Mouse (Mus musculus): ENCODE results near the gene Adam19. TPM values are rescaled to one million over a fixed set of nuclear protein-coding genes. Genes with fewer than 3 reads are reported as not detected.

Gene Adam19
- total RNA-seq, 2 experiments from 2014 or later, result 115 to 153 TPM

- DNase-seq, result no peak
- intact Hi-C loops (cut with DNase I), result loop anchor here (5.0 kb wide), 1 partner anchor 34 kb away; the partner anchor contains the start of gene Adam19
Measured at GRCm38 (mm10) chr11:46090951-46091667, 35.3 kb downstream of the Adam19 start.

GRCm38 (mm10) chr11:46092121-46092520 is 36.3 kb downstream of the Adam19 start:
- DNase-seq, result peak; percentile 60 to 67
- intact Hi-C loops (cut with DNase I), result loop anchor here (5.0 kb wide), 1 partner anchor 35 kb away; the partner anchor contains the start of gene Adam19

- peak; percentile 76 for DNase-seq
- intact Hi-C loops (cut with DNase I), result no loop called here
Measured at GRCm38 (mm10) chr11:46095477-46096264, 39.9 kb downstream of the Adam19 start.

GRCm38 (mm10) chr11:46096265-46096649 is 40.5 kb downstream of the Adam19 start:
- DNase-seq, result no peak

GRCm38 (mm10) chr11:46097062-46097461 is 41.3 kb downstream of the Adam19 start:
- DNase-seq, result no peak
- intact Hi-C loops (cut with DNase I), result no loop called here

More at GRCm38 (mm10) chr11:46096265-46096649, 40.5 kb downstream of the Adam19 start:
- intact Hi-C loops (cut with DNase I), result no loop called here

GRCm38 (mm10) chr11:46102107-46102506 is 46.3 kb downstream of the Adam19 start:
- peak in 1 of 2 experiments; percentile 52 for DNase-seq

GRCm38 (mm10) chr11:46107046-46107445 is 51.3 kb downstream of the Adam19 start:
- intact Hi-C loops (cut with DNase I), result no loop called here
- DNase-seq, result no peak

More at GRCm38 (mm10) chr11:46102107-46102506, 46.3 kb downstream of the Adam19 start:
- intact Hi-C loops (cut with DNase I), result no loop called here

GRCm38 (mm10) chr11:46109206-46109605 is 53.4 kb downstream of the Adam19 start:
- DNase-seq, result no peak
- intact Hi-C loops (cut with DNase I), result no loop called here

GRCm38 (mm10) chr11:46110156-46110944 is 54.6 kb downstream of the Adam19 start:
- intact Hi-C loops (cut with DNase I), result loop anchor here (5.0 kb wide), 1 partner anchor 48 kb away; no protein-coding TSS in a partner anchor

GRCm38 (mm10) chr11:46110945-46111287 is 55.1 kb downstream of the Adam19 start:
- intact Hi-C loops (cut with DNase I), result loop anchor here (5.0 kb wide), 1 partner anchor 49 kb away; no protein-coding TSS in a partner anchor

More at GRCm38 (mm10) chr11:46110156-46110944, 54.6 kb downstream of the Adam19 start:
- DNase-seq, result peak; percentile 79 to 81

GRCm38 (mm10) chr11:46113211-46113610 is 57.4 kb downstream of the Adam19 start:
- DNase-seq, result peak in 1 of 2 experiments; percentile 51
- intact Hi-C loops (cut with DNase I), result loop anchor here (5.0 kb wide), 1 partner anchor 51 kb away; no protein-coding TSS in a partner anchor

More at GRCm38 (mm10) chr11:46110945-46111287, 55.1 kb downstream of the Adam19 start:
- DNase-seq, result peak in 1 of 2 experiments; percentile 56

GRCm38 (mm10) chr11:46114221-46114620 is 58.4 kb downstream of the Adam19 start:
- no peak for DNase-seq
- intact Hi-C loops (cut with DNase I), result loop anchor here (5.0 kb wide), 1 partner anchor 52 kb away; no protein-coding TSS in a partner anchor

GRCm38 (mm10) chr11:46115011-46115410 is 59.2 kb downstream of the Adam19 start:
- no peak for DNase-seq
- intact Hi-C loops (cut with DNase I), result no loop called here

- no peak for DNase-seq
Measured at GRCm38 (mm10) chr11:46115411-46116173, 59.8 kb downstream of the Adam19 start.

GRCm38 (mm10) chr11:46116510-46116909 is 60.7 kb downstream of the Adam19 start:
- no peak for DNase-seq
- intact Hi-C loops (cut with DNase I), result no loop called here

More at GRCm38 (mm10) chr11:46115411-46116173, 59.8 kb downstream of the Adam19 start:
- intact Hi-C loops (cut with DNase I), result no loop called here

GRCm38 (mm10) chr11:46119624-46120023 is 63.8 kb downstream of the Adam19 start:
- peak; percentile 37 to 54 for DNase-seq

GRCm38 (mm10) chr11:46120084-46120483 is 64.3 kb downstream of the Adam19 start:
- DNase-seq, result no peak
- intact Hi-C loops (cut with DNase I), result no loop called here

More at GRCm38 (mm10) chr11:46119624-46120023, 63.8 kb downstream of the Adam19 start:
- intact Hi-C loops (cut with DNase I), result no loop called here

- DNase-seq, result no peak
- intact Hi-C loops (cut with DNase I), result loop anchor here (2.0 kb wide), 1 partner anchor 53 kb away; no protein-coding TSS in a partner anchor
Measured at GRCm38 (mm10) chr11:46121666-46122065, 65.9 kb downstream of the Adam19 start.

GRCm38 (mm10) chr11:46122875-46123274 is 67.1 kb downstream of the Adam19 start:
- no peak for DNase-seq
- intact Hi-C loops (cut with DNase I), result loop anchor here (2.0 kb wide), 1 partner anchor 54 kb away; no protein-coding TSS in a partner anchor

All from heart, postnatal 10 days (tissue).